Mouse (Mus musculus): ENCODE measurements around the gene Gm10770.
"Not testable (repeated sequence)": the region's sequence is repeated elsewhere in the genome, so short reads cannot be mapped to it uniquely, and the experiment has no call there.

Gene Gm10770

GRCm38 (mm10) chr2:150179579-150179978 lies at the start of gene Gm10770:
Gene Gm10770, minus strand, starts transcription at chr2:150179679.
- DNase-seq, result not testable (repeated sequence)

GRCm38 (mm10) chr2:150223263-150223662 lies 43.8 kb upstream of the Gm10770 start:
- DNase-seq, result not testable (repeated sequence)

DNA sequence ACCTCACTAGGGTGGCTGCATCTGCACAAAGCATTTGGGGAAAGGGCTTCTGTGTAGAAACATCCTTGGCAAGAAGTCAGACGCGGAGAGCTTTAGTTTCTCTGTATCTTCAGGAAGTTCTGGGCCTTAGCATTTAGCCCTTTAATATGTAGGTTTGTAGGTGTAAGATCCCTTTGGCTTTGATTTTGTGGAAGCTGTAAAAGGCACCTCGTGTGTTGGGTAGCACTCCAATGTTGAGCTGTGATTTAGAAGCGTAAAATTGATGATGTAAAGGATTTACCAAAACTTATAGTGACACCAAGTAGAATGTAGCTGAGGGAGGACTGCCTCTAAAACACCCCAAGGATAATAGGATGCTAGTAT lies 38.9 kb upstream of the Gm10770 start:
- DNase-seq, result not testable (repeated sequence)

DNA sequence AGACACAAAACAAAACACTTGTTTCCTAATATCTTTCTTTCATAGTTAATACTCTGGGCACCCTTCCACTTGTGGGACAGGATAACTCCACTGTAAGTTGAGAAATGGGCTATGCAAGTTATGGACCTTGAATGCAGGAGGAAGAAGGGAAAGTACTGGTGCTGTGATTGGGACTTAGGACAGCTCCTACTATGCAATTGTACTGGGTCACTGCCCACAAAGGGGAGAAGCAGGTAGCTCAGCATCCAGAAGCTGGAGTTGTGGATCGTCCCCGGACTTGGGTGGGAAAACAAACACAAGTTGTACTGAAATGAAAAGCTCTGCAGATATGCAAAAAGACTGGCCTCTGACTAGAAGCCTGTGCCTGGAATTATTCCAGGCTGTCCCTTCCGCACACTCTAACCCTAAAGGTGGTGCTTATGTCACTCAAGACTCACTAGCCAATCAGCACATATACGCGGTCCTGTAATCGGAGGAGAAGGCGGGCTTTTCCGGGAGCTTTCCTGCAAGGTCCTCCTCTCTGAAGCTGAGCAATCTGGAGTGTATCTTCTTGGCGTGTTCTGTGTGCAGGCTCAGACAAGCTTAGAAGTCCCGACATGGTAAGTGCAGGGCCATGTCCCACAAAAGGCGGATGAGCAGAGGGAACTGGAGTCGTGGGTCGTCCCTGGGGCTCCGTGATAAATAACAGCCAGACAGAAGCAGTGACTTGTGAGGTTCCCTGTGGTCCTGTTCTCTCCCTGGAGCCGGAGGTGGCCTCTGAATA lies 38.3 kb upstream of the Gm10770 start, which contains the start of gene Zfp937:
Zfp937 (plus strand) TSS at position 474 of the 763 bp plus-strand sequence.
- peak; percentile 93 for DNase-seq

GRCm38 (mm10) chr2:150181570-150181999 lies 2.1 kb upstream of the Gm10770 start, which contains the start of gene Gm14139:
Gene Gm14139, plus strand, starts transcription at chr2:150181755.
- DNase-seq, result not testable (repeated sequence)

DNA sequence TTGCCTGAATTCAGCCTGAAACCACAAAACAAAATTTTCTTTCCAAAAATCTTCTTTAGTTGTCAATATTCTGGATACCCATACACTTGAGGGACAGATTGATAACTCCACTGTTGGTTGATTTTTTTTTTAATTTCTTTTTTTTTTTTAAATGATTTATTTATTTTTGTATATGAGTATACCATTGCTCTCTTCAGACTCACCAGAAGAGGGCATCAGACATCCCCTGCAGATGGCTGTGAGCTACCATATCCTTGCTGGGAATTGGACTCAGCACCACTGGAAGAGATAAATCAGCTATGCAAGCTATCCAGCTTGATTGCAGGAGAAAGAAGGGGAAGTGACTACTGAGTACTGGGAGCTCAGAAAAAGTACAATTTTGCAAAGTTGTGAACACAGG lies 1.6 kb upstream of the Gm10770 start:
- DNase-seq, result not testable (repeated sequence)

GRCm38 (mm10) chr2:150173833-150174232 lies 5.6 kb downstream of the Gm10770 start:
- DNase-seq, result no peak

GRCm38 (mm10) chr2:150166703-150167102 lies 12.8 kb downstream of the Gm10770 start:
- DNase-seq, result no peak

DNA sequence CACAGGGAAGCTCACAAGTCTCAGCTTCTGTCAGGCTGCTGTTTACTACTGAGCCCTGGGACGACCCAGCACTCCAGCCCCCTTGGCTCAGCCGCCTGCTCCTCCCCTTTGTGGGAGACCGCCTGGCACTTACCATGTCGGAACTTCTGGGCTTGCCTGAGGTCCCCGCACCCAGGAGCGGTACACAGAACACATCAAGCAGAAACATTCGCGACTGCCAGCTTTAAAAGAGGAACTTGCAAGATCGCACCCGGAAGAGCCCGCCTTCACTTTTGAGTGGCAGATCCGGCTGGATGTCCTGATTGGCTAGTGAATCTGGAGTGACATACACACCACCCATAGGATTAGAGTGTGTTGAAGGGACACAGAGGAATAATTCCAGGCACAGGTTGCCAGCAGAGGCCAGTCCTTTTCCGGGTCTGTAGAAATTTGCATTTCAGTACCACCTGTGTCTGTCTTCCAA lies 43.0 kb downstream of the Gm10770 start, which contains the start of gene Zfp120:
Zfp120 (minus strand) TSS at position 274 of the 463 bp plus-strand sequence.
- peak; percentile 96 for DNase-seq

GRCm38 (mm10) chr2:150132773-150133172 lies 46.7 kb downstream of the Gm10770 start:
- no peak for DNase-seq

DNA sequence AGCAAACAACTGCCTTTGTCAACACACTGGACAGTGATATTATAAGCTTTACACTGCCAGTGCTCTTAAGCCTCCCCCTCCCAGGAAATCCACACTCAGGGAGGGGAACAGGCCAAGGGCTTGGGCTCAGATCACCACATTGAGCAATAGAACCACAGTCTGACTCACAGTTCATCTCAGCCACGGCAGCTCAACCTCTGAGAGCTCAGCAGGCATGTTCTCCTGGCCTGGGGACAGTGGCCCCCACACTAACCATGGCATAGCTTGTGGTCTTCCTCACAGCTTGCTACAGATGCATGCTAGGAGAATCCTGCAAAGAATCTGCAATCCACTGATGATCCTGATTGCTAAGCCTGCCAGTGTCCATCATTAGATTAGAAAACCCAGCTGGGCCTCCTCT lies 47.5 kb downstream of the Gm10770 start:
- not testable (repeated sequence) for DNase-seq

Data from layer of hippocampus, adult 9-11 months (tissue).